Mouse (Mus musculus): ENCODE measurements at regions not wholly inside any gene's neighbourhood (a gene's known extent, or its start where the extent isn't known, plus 50 kb on each side); places are given as distances from the start of the nearest gene placed in this dataset.

- no peak for DNase-seq (ENCODE audit: low spot score)
- Histone ChIP-seq H3K27me3 (ENCODE audit: control insufficient read depth, insufficient read depth, low read length) (no peaks in the 10 kb centered on the region), H3K36me3 (ENCODE audit: control insufficient read depth, insufficient read depth, low read length) (no peaks in the 10 kb centered on the region), H3K9ac (ENCODE audit: low read length) (no peak overlapping the region), H3K4me3 (ENCODE audit: low read depth, low read length) (no peak overlapping the region), H3K27ac (replicated peaks; ENCODE audit: low read depth, low read length) (no peak overlapping the region), H3K4me2 (ENCODE audit: low read depth, severe bottlenecking) (no peak overlapping the region), H3K9me3 (ENCODE audit: control insufficient read depth, low read length) (no peaks in the 10 kb centered on the region), H3K4me1 (ENCODE audit: control insufficient read depth, insufficient read depth, low read length) (no peaks in the 10 kb centered on the region)
- WGBS, result 95% methylated on average over 4 of the region's 4 CpGs
- ATAC-seq (ENCODE audit: insufficient number of reproducible peaks, low FRiP score, low TSS enrichment, low read depth), result no peak
These were observed 156.1 kb upstream of the Tent5a start for GRCm38 (mm10) chr9:85483248-85483647.

- no peak for DNase-seq (ENCODE audit: low spot score)
These were observed 153.4 kb upstream of the Tent5a start for GRCm38 (mm10) chr9:85480566-85480965.

GRCm38 (mm10) chr9:85475214-85475613 lies 148.1 kb upstream of the Tent5a start:
- DNase-seq (ENCODE audit: low spot score) (no peak), ATAC-seq (ENCODE audit: insufficient number of reproducible peaks, low FRiP score, low TSS enrichment, low read depth) (no peak)
- Histone ChIP-seq H3K36me3 (ENCODE audit: control insufficient read depth, insufficient read depth, low read length) (no peaks in the 10 kb centered on the region), H3K4me2 (ENCODE audit: low read depth, severe bottlenecking) (no peak overlapping the region), H3K4me3 (ENCODE audit: low read depth, low read length) (no peak overlapping the region), H3K9me3 (ENCODE audit: control insufficient read depth, low read length) (no peaks in the 10 kb centered on the region), H3K9ac (ENCODE audit: low read length) (no peak overlapping the region), H3K4me1 (ENCODE audit: control insufficient read depth, insufficient read depth, low read length) (no peaks in the 10 kb centered on the region), H3K27ac (replicated peaks; ENCODE audit: low read depth, low read length) (no peak overlapping the region), H3K27me3 (ENCODE audit: control insufficient read depth, insufficient read depth, low read length) (no peaks in the 10 kb centered on the region)
- 80% methylated on average over 3 of the region's 3 CpGs for WGBS

More at GRCm38 (mm10) chr9:85480566-85480965, 153.4 kb upstream of the Tent5a start:
- 79% methylated on average over 2 of the region's 2 CpGs for WGBS
- H3K4me3 ChIP-seq (ENCODE audit: low read depth, low read length), result no peak overlapping the region
- no peaks in the 10 kb centered on the region for H3K27me3 ChIP-seq (ENCODE audit: control insufficient read depth, insufficient read depth, low read length)
- H3K36me3 ChIP-seq (ENCODE audit: control insufficient read depth, insufficient read depth, low read length), result no peaks in the 10 kb centered on the region
- H3K9me3 ChIP-seq (ENCODE audit: control insufficient read depth, low read length), result no peaks in the 10 kb centered on the region
- H3K27ac ChIP-seq (replicated peaks; ENCODE audit: low read depth, low read length), result no peak overlapping the region
- H3K4me1 ChIP-seq (ENCODE audit: control insufficient read depth, insufficient read depth, low read length), result no peaks in the 10 kb centered on the region
- H3K4me2 ChIP-seq (ENCODE audit: low read depth, severe bottlenecking), result no peak overlapping the region
- ATAC-seq (ENCODE audit: insufficient number of reproducible peaks, low FRiP score, low TSS enrichment, low read depth), result no peak
- H3K9ac ChIP-seq (ENCODE audit: low read length), result no peak overlapping the region

GRCm38 (mm10) chr9:85470264-85470821 lies 143.2 kb upstream of the Tent5a start:
- Histone ChIP-seq H3K27ac (replicated peaks; ENCODE audit: low read depth, low read length) (no peak overlapping the region), H3K36me3 (ENCODE audit: control insufficient read depth, insufficient read depth, low read length) (no peaks in the 10 kb centered on the region), H3K4me2 (ENCODE audit: low read depth, severe bottlenecking) (no peak overlapping the region), H3K27me3 (ENCODE audit: control insufficient read depth, insufficient read depth, low read length) (no peaks in the 10 kb centered on the region), H3K4me1 (ENCODE audit: control insufficient read depth, insufficient read depth, low read length) (no peaks in the 10 kb centered on the region), H3K4me3 (ENCODE audit: low read depth, low read length) (no peak overlapping the region), H3K9me3 (ENCODE audit: control insufficient read depth, low read length) (no peaks in the 10 kb centered on the region), H3K9ac (ENCODE audit: low read length) (no peak overlapping the region)
- DNase-seq (ENCODE audit: low spot score) (no peak), ATAC-seq (ENCODE audit: insufficient number of reproducible peaks, low FRiP score, low TSS enrichment, low read depth) (no peak)
- WGBS, result 81% methylated on average over 8 of the region's 8 CpGs

- no peak overlapping the region for H3K27ac ChIP-seq (replicated peaks; ENCODE audit: low read depth, low read length)
- WGBS, result 65% methylated on average over 3 of the region's 3 CpGs
- ATAC-seq (ENCODE audit: insufficient number of reproducible peaks, low FRiP score, low TSS enrichment, low read depth), result no peak
These were observed 142.1 kb upstream of the Tent5a start for GRCm38 (mm10) chr9:85469288-85469687.

GRCm38 (mm10) chr9:85466671-85467070 lies 139.5 kb upstream of the Tent5a start:
- ATAC-seq (ENCODE audit: insufficient number of reproducible peaks, low FRiP score, low TSS enrichment, low read depth), result no peak
- H3K27ac ChIP-seq (replicated peaks; ENCODE audit: low read depth, low read length), result no peak overlapping the region
- no peak overlapping the region for H3K4me2 ChIP-seq (ENCODE audit: low read depth, severe bottlenecking)
- H3K9me3 ChIP-seq (ENCODE audit: control insufficient read depth, low read length), result no peaks in the 10 kb centered on the region
- 79% methylated on average over 5 of the region's 5 CpGs for WGBS
- H3K9ac ChIP-seq (ENCODE audit: low read length), result no peak overlapping the region
- H3K4me3 ChIP-seq (ENCODE audit: low read depth, low read length), result no peak overlapping the region
- DNase-seq (ENCODE audit: low spot score), result no peak
- no peaks in the 10 kb centered on the region for H3K27me3 ChIP-seq (ENCODE audit: control insufficient read depth, insufficient read depth, low read length)
- no peaks in the 10 kb centered on the region for H3K4me1 ChIP-seq (ENCODE audit: control insufficient read depth, insufficient read depth, low read length)
- H3K36me3 ChIP-seq (ENCODE audit: control insufficient read depth, insufficient read depth, low read length), result no peaks in the 10 kb centered on the region

More at GRCm38 (mm10) chr9:85469288-85469687, 142.1 kb upstream of the Tent5a start:
- Histone ChIP-seq H3K4me1 (ENCODE audit: control insufficient read depth, insufficient read depth, low read length) (no peaks in the 10 kb centered on the region), H3K9me3 (ENCODE audit: control insufficient read depth, low read length) (no peaks in the 10 kb centered on the region), H3K36me3 (ENCODE audit: control insufficient read depth, insufficient read depth, low read length) (no peaks in the 10 kb centered on the region), H3K4me2 (ENCODE audit: low read depth, severe bottlenecking) (no peak overlapping the region), H3K4me3 (ENCODE audit: low read depth, low read length) (no peak overlapping the region), H3K9ac (ENCODE audit: low read length) (no peak overlapping the region), H3K27me3 (ENCODE audit: control insufficient read depth, insufficient read depth, low read length) (no peaks in the 10 kb centered on the region)
- DNase-seq (ENCODE audit: low spot score), result no peak

- Histone ChIP-seq H3K27ac (replicated peaks; ENCODE audit: low read depth, low read length) (no peak overlapping the region), H3K4me2 (ENCODE audit: low read depth, severe bottlenecking) (no peak overlapping the region), H3K9ac (ENCODE audit: low read length) (no peak overlapping the region), H3K36me3 (ENCODE audit: control insufficient read depth, insufficient read depth, low read length) (no peaks in the 10 kb centered on the region), H3K4me1 (ENCODE audit: control insufficient read depth, insufficient read depth, low read length) (no peaks in the 10 kb centered on the region), H3K4me3 (ENCODE audit: low read depth, low read length) (no peak overlapping the region), H3K27me3 (ENCODE audit: control insufficient read depth, insufficient read depth, low read length) (no peaks in the 10 kb centered on the region), H3K9me3 (ENCODE audit: control insufficient read depth, low read length) (no peaks in the 10 kb centered on the region)
- 96% methylated on average over 3 of the region's 3 CpGs for WGBS
- no peak for ATAC-seq (ENCODE audit: insufficient number of reproducible peaks, low FRiP score, low TSS enrichment, low read depth)
- DNase-seq (ENCODE audit: low spot score), result no peak
These were observed 132.1 kb upstream of the Tent5a start for GRCm38 (mm10) chr9:85459062-85459805.

GRCm38 (mm10) chr9:85458356-85458755 lies 131.2 kb upstream of the Tent5a start:
- ATAC-seq (ENCODE audit: insufficient number of reproducible peaks, low FRiP score, low TSS enrichment, low read depth), result no peak
- H3K27ac ChIP-seq (replicated peaks; ENCODE audit: low read depth, low read length), result no peak overlapping the region
- H3K36me3 ChIP-seq (ENCODE audit: control insufficient read depth, insufficient read depth, low read length), result no peaks in the 10 kb centered on the region
- H3K27me3 ChIP-seq (ENCODE audit: control insufficient read depth, insufficient read depth, low read length), result no peaks in the 10 kb centered on the region
- no peak overlapping the region for H3K9ac ChIP-seq (ENCODE audit: low read length)
- no peak overlapping the region for H3K4me2 ChIP-seq (ENCODE audit: low read depth, severe bottlenecking)
- H3K9me3 ChIP-seq (ENCODE audit: control insufficient read depth, low read length), result no peaks in the 10 kb centered on the region
- H3K4me3 ChIP-seq (ENCODE audit: low read depth, low read length), result no peak overlapping the region
- no peak for DNase-seq (ENCODE audit: low spot score)
- WGBS, result 64% methylated on average over 2 of the region's 2 CpGs
- no peaks in the 10 kb centered on the region for H3K4me1 ChIP-seq (ENCODE audit: control insufficient read depth, insufficient read depth, low read length)

All from limb, embryonic 11.5 days (tissue).